Mouse (Mus musculus) ES-E14 (cell line): Measurements from ENCODE around the gene Polr3b. TPM values are rescaled to one million over a fixed set of nuclear protein-coding genes. Genes with fewer than 3 reads are reported as not detected.

Experiments
- DNase-seq: peaks from one replicate; pipeline ENCODE4 v3.0.0-alpha.2; 2013; ENCODE audit warnings: low read depth, low spot score
- H3K27ac ChIP-seq: 2 replicates; pipeline ENCODE4 v1.5.1; 2012; ENCODE audit warnings: low read depth, mild to moderate bottlenecking, low read length, moderate library complexity, mixed read lengths; ENCODE audit not compliant: poor library complexity, insufficient read depth, severe bottlenecking
- H3K36me3 ChIP-seq: 2 replicates; pipeline ENCODE4 v1.6.1; 2012; ENCODE audit warnings: mild to moderate bottlenecking, low read length, moderate library complexity, mixed read lengths; ENCODE audit not compliant: control insufficient read depth, poor library complexity, insufficient read depth, severe bottlenecking
- H3K4me1 ChIP-seq, 2 experiments: fragments of 150-350 bp in 1 of 2; sonication (generic) in 1 of 2; 2 replicates each; pipeline ENCODE4 v1.6.1; 2012; ENCODE audit warnings: low read length in 2 of 2, mild to moderate bottlenecking in 1 of 2, mixed read lengths in 1 of 2; ENCODE audit not compliant: control insufficient read depth in 2 of 2, insufficient read depth in 2 of 2, poor library complexity in 1 of 2
- H3K4me3 ChIP-seq, 2 experiments: fragments of 150-350 bp in 1 of 2; sonication (generic) in 1 of 2; 2 replicates each; pipeline ENCODE4 v1.5.1; 2012; ENCODE audit warnings: low read length in 2 of 2, low read depth in 1 of 2, mild to moderate bottlenecking in 1 of 2, mixed read lengths in 1 of 2; ENCODE audit not compliant: insufficient read depth in 1 of 2, poor library complexity in 1 of 2, severe bottlenecking in 1 of 2
- H3K9ac ChIP-seq: 2 replicates; pipeline ENCODE4 v1.6.1; 2012; ENCODE audit warnings: low read depth, mild to moderate bottlenecking, low read length, mixed read lengths; ENCODE audit not compliant: poor library complexity, insufficient read depth, severe bottlenecking
- H3K9me3 ChIP-seq: fragments of 150-350 bp; sonication (generic); 2 replicates; pipeline ENCODE4 v1.6.1; 2012; ENCODE audit warnings: low read depth, mild to moderate bottlenecking, low read length; ENCODE audit not compliant: control insufficient read depth, insufficient read depth
- CHD2 ChIP-seq: IDR thresholded peaks from 2 replicates; pipeline ENCODE4 v1.6.1; 2014; ENCODE audit warnings: mild to moderate bottlenecking, low read depth, low read length, inconsistent platforms
- HCFC1 ChIP-seq: IDR thresholded peaks from 2 replicates; pipeline ENCODE4 v1.6.1; 2012; ENCODE audit warnings: low read length, inconsistent platforms, borderline replicate concordance; ENCODE audit not compliant: insufficient read depth
- MAFK ChIP-seq: IDR thresholded peaks from 2 replicates; pipeline ENCODE4 v1.6.1; 2014; ENCODE audit warnings: mild to moderate bottlenecking, low read depth, low read length, inconsistent platforms; ENCODE audit not compliant: insufficient read depth
- ZC3H11A ChIP-seq: IDR thresholded peaks from 2 replicates; pipeline ENCODE4 v1.6.1; 2012; ENCODE audit warnings: low read depth, mild to moderate bottlenecking, inconsistent platforms, low read length, borderline replicate concordance
- ZNF384 ChIP-seq: IDR thresholded peaks from 2 replicates; pipeline ENCODE4 v1.6.1; 2012; ENCODE audit warnings: low read depth, low read length, inconsistent platforms
- in situ Hi-C, 2 experiments: fragments of 600-800 bp; cut with MboI; formaldehyde crosslinking; loops; one replicate each; pipeline ENCODE4 v1.15.1; 2025; ENCODE audit warnings: low sequenced_read_pairs in 2 of 2, inconsistent platforms in 1 of 2; ENCODE audit not compliant: unreplicated experiment in 2 of 2
- total RNA-seq: library from RNA; depleted of rRNA; stranded (reverse); fragments of 300-350 nt; gene quantifications from 2 replicates; pipeline ENCODE4 v1.2.3, GENCODE M21; 2012; rRNA removed

Polr3b gene
- total RNA-seq: 29.2 and 30.4 TPM in 2 replicates

GRCm38 (mm10) chr10:84621826-84622790 lies at the start of gene Polr3b:
Gene Polr3b, plus strand, starts transcription at chr10:84622292.
- TF ChIP-seq ZNF384 (no peak), MAFK (no peak), CHD2 (peak; percentile 52; the same call in 1 of the 2 replicates), HCFC1 (peak; percentile 86)
- peak; percentile 93 for DNase-seq
- in situ Hi-C loops: no loop called here

GRCm38 (mm10) chr10:84573671-84574420 lies 48.2 kb upstream of the Polr3b start:
- Histone ChIP-seq H3K27ac (no peak overlapping the region), H3K4me3 (no peak overlapping the region), H3K9ac (no peak overlapping the region), H3K9me3 (no peaks in the 10 kb centered on the region), H3K36me3 (no peaks in the 10 kb centered on the region), H3K4me1 (peaks cover 0 to 5% of the 10 kb centered on the region in 2 experiments; a peak in 2 of 4 replicates)
- no peak for DNase-seq
- in situ Hi-C loops: no loop called here
- TF ChIP-seq ZNF384 (no peak), HCFC1 (no peak), MAFK (no peak), ZC3H11A (no peak), CHD2 (no peak)

More at GRCm38 (mm10) chr10:84621826-84622790, at the start of gene Polr3b:
- Histone ChIP-seq H3K9ac (peak within 1 kb of the TSS; percentile 97), H3K4me1 (peaks cover 0 to 5% of the 10 kb centered on the region in 2 experiments; a peak in 2 of 4 replicates), H3K27ac (peak within 1 kb of the TSS; percentile 94), H3K36me3 (no peaks in the 10 kb centered on the region), H3K4me3 (peak within 1 kb of the TSS; percentile 94 to 98), H3K9me3 (no peaks in the 10 kb centered on the region)

- 0 out of 2 replicates have a peak, but pooled peaks have one; percentile 9 for TF ChIP-seq HCFC1
- no peak for TF ChIP-seq ZNF384
- in situ Hi-C loops: no loop called here
- H3K4me1 ChIP-seq: peaks cover 0 to 5% of the 10 kb centered on the region in 2 experiments; a peak in 2 of 4 replicates
- H3K4me3 ChIP-seq: peak overlapping the region; percentile 77 to 86
- no peak overlapping the region for H3K27ac ChIP-seq
- peak; percentile 69 for DNase-seq
- H3K9me3 ChIP-seq: no peaks in the 10 kb centered on the region
- no peaks in the 10 kb centered on the region for H3K36me3 ChIP-seq
- 0 out of 2 replicates have a peak overlapping the region, but pooled peaks have one; percentile 35 for H3K9ac ChIP-seq
These were observed 46.1 kb upstream of the Polr3b start for GRCm38 (mm10) chr10:84576029-84576394.

GRCm38 (mm10) chr10:84576395-84577070 lies 45.6 kb upstream of the Polr3b start, which contains the start of gene Tcp11l2:
Gene Tcp11l2, plus strand, starts transcription at chr10:84576626.
- DNase-seq: peak; percentile 96
- Histone ChIP-seq H3K4me3 (peak within 1 kb of the TSS; percentile 77 to 86), H3K36me3 (no peaks in the 10 kb centered on the region), H3K27ac (no peak within 1 kb of the TSS), H3K9me3 (no peaks in the 10 kb centered on the region), H3K4me1 (peaks cover 0 to 5% of the 10 kb centered on the region in 2 experiments; a peak in 2 of 4 replicates), H3K9ac (peak within 1 kb of the TSS; percentile 77)
- TF ChIP-seq ZC3H11A: no peak
- no peak for TF ChIP-seq MAFK
- TF ChIP-seq ZNF384: no peak
- TF ChIP-seq CHD2: no peak
- TF ChIP-seq HCFC1: no peak
- in situ Hi-C loops: no loop called here
